Mouse (Mus musculus) lung, postnatal 0 days (tissue): ENCODE data around the gene Lcn12. TPM values are rescaled to one million over a fixed set of nuclear protein-coding genes. Genes with fewer than 3 reads are reported as not detected.
A peak's percentile ranks its signal among the peaks of the same experiment; 100 is the strongest.

Experiments used
- ATAC-seq: fragments of 200-750 bp; cut with Nextera tagmentation; 2 replicates; pipeline ENCODE4 v1.8.0; 2017; ENCODE audit warnings: moderate library complexity
- DNase-seq: peaks from one replicate; pipeline ENCODE4 v3.0.0-alpha.2; 2016; ENCODE audit warnings: low spot score
- H3K27ac ChIP-seq: fragments of 300-500 bp; sonication (generic); 2 replicates; pipeline ENCODE4 v1.5.1; 2014; ENCODE audit warnings: antibody characterized with exemption, mild to moderate bottlenecking, low read length, mixed read lengths
- H3K27me3 ChIP-seq: fragments of 300-500 bp; sonication (generic); replicated peaks from 2 replicates; pipeline ENCODE4 v1.6.1; 2014; ENCODE audit warnings: low read length, mixed read lengths; ENCODE audit not compliant: insufficient read depth
- H3K36me3 ChIP-seq: fragments of 300-500 bp; sonication (generic); 2 replicates; pipeline ENCODE4 v1.6.1; 2014; ENCODE audit warnings: low read length, mixed read lengths; ENCODE audit not compliant: insufficient read depth
- H3K4me1 ChIP-seq: fragments of 300-500 bp; sonication (generic); 2 replicates; pipeline ENCODE4 v1.6.1; 2014; ENCODE audit warnings: antibody characterized with exemption, low read depth, low read length, mixed read lengths; ENCODE audit not compliant: insufficient read depth
- H3K4me2 ChIP-seq: fragments of 300-500 bp; sonication (generic); replicated peaks from 2 replicates; pipeline ENCODE4 v1.6.1; 2014; ENCODE audit warnings: low read depth, mild to moderate bottlenecking, low read length, moderate library complexity, mixed read lengths
- H3K4me3 ChIP-seq: fragments of 300-500 bp; sonication (generic); 2 replicates; pipeline ENCODE4 v1.5.1; 2014; ENCODE audit warnings: low read depth, low read length
- H3K9ac ChIP-seq: fragments of 300-500 bp; sonication (generic); replicated peaks from 2 replicates; pipeline ENCODE4 v1.6.1; 2014; ENCODE audit warnings: low read depth, mild to moderate bottlenecking
- H3K9me3 ChIP-seq: fragments of 300-500 bp; sonication (generic); 2 replicates; pipeline ENCODE4 v1.6.1; 2016; ENCODE audit warnings: low read length, mixed read lengths
- CTCF ChIP-seq: IDR thresholded peaks from 2 replicates; pipeline ENCODE4 v1.5.1; 2016; ENCODE audit warnings: antibody characterized with exemption, mild to moderate bottlenecking
- EP300 ChIP-seq: IDR thresholded peaks from 2 replicates; pipeline ENCODE4 v1.6.1; 2016; ENCODE audit warnings: antibody characterized with exemption, mild to moderate bottlenecking, control low read depth
- WGBS: fragments of 180-500 bp; shearing (Covaris S2); extraction: QIAGEN DNeasy Blood & Tissue Kit; methylation state at CpG from one replicate; pipeline ENCODE4 v1.1.7; 2014; 5-methylcytosine and 5-hydroxymethylcytosine counted together
- polyA plus RNA-seq: library from polyadenylated mRNA; unstranded; fragments of >200 nt; fragmentation: Nextera tagmentation; extraction: Ambion mirVana; gene quantifications from 2 replicates; pipeline ENCODE4 v1.2.1, GENCODE M21; 2015

The Lcn12 gene
- polyA plus RNA-seq, 1 experiment from 2014 or later, result not detected

GRCm38 (mm10) chr2:25461407-25461806 lies 32.3 kb downstream of the Lcn12 start:
- DNase-seq (no peak), ATAC-seq (no peak)

GRCm38 (mm10) chr2:25460551-25461309 lies 33.0 kb downstream of the Lcn12 start, which contains the start of gene Paxx:
Gene Paxx (minus strand): TSS chr2:25461094.
- Histone ChIP-seq H3K27me3 (no peaks in the 10 kb centered on the region), H3K4me1 (peaks cover 8% of the 10 kb centered on the region; the same call in 1 of the 2 replicates), H3K36me3 (no peaks in the 10 kb centered on the region), H3K4me2 (peak within 1 kb of the TSS; percentile 76), H3K4me3 (peak within 1 kb of the TSS; percentile 68), H3K27ac (peak within 1 kb of the TSS; percentile 93), H3K9ac (peak within 1 kb of the TSS; percentile 54), H3K9me3 (no peaks in the 10 kb centered on the region)
- DNase-seq (peak; percentile 100), ATAC-seq (peak; percentile 78)
- WGBS, result under 1% methylated on average over 48 of the region's 48 CpGs
- TF ChIP-seq EP300 (peak; percentile 59), CTCF (no peak)

More at GRCm38 (mm10) chr2:25461407-25461806, 32.3 kb downstream of the Lcn12 start:
- H3K4me1 ChIP-seq, result peaks cover 8% of the 10 kb centered on the region; the same call in 1 of the 2 replicates
- TF ChIP-seq EP300 (no peak), CTCF (no peak)
- 13% methylated on average over 3 of the region's 3 CpGs for WGBS
- no peaks in the 10 kb centered on the region for H3K9me3 ChIP-seq
- H3K9ac ChIP-seq, result no peak overlapping the region
- H3K27ac ChIP-seq, result peak overlapping the region; percentile 71
- no peaks in the 10 kb centered on the region for H3K36me3 ChIP-seq
- no peaks in the 10 kb centered on the region for H3K27me3 ChIP-seq
- peak overlapping the region; percentile 68 for H3K4me3 ChIP-seq
- H3K4me2 ChIP-seq, result peak overlapping the region; percentile 76

- peaks cover 8% of the 10 kb centered on the region; the same call in 1 of the 2 replicates for H3K4me1 ChIP-seq
- no peak for ATAC-seq
- H3K4me2 ChIP-seq, result peak overlapping the region; percentile 76
- H3K27ac ChIP-seq, result peak overlapping the region; percentile 93
- WGBS, result 30% methylated on average over 5 of the region's 5 CpGs
- no peak for DNase-seq
- no peaks in the 10 kb centered on the region for H3K9me3 ChIP-seq
- peak overlapping the region; percentile 68 for H3K4me3 ChIP-seq
- H3K9ac ChIP-seq, result peak overlapping the region; percentile 54
- TF ChIP-seq EP300, result no peak
- no peak for TF ChIP-seq CTCF
- H3K36me3 ChIP-seq, result no peaks in the 10 kb centered on the region
- no peaks in the 10 kb centered on the region for H3K27me3 ChIP-seq
These were observed 33.6 kb downstream of the Lcn12 start for GRCm38 (mm10) chr2:25460135-25460534.

GRCm38 (mm10) chr2:25458911-25459310 lies 34.8 kb downstream of the Lcn12 start:
- ATAC-seq (peak; percentile 45), DNase-seq (peak; percentile 87)
- H3K27ac ChIP-seq, result peak overlapping the region; percentile 96
- H3K4me2 ChIP-seq, result peak overlapping the region; percentile 76
- peaks cover 8% of the 10 kb centered on the region; the same call in 1 of the 2 replicates for H3K4me1 ChIP-seq
- no peak overlapping the region for H3K9ac ChIP-seq
- no peaks in the 10 kb centered on the region for H3K36me3 ChIP-seq
- peak; percentile 54 for TF ChIP-seq CTCF
- TF ChIP-seq EP300, result 0 out of 2 replicates have a peak, but pooled peaks have one; percentile 19
- no peak overlapping the region for H3K4me3 ChIP-seq
- no peaks in the 10 kb centered on the region for H3K9me3 ChIP-seq
- H3K27me3 ChIP-seq, result no peaks in the 10 kb centered on the region
- 41% methylated on average over 5 of the region's 5 CpGs for WGBS

GRCm38 (mm10) chr2:25457022-25457896 lies 36.5 kb downstream of the Lcn12 start:
- peak; percentile 64 for ATAC-seq
- Histone ChIP-seq H3K4me2 (peak overlapping the region; percentile 54), H3K4me1 (peaks cover 8% of the 10 kb centered on the region; the same call in 1 of the 2 replicates), H3K36me3 (no peaks in the 10 kb centered on the region), H3K27ac (peak overlapping the region; percentile 96), H3K9me3 (no peaks in the 10 kb centered on the region), H3K4me3 (peak overlapping the region; percentile 34), H3K9ac (peak overlapping the region; percentile 63), H3K27me3 (no peaks in the 10 kb centered on the region)
- no peak for TF ChIP-seq CTCF
- peak; percentile 92 for TF ChIP-seq EP300
- DNase-seq, result peak; percentile 93
- WGBS, result 65% methylated on average over 9 of the region's 9 CpGs
